Mouse (Mus musculus): ENCODE measurements around the gene Nbea. TPM values are rescaled to one million over a fixed set of nuclear protein-coding genes. Genes with fewer than 3 reads are reported as not detected.

The Nbea gene
- polyA plus RNA-seq, 2 experiments from 2014 or later: 0.16 to 0.25 TPM

DNA sequence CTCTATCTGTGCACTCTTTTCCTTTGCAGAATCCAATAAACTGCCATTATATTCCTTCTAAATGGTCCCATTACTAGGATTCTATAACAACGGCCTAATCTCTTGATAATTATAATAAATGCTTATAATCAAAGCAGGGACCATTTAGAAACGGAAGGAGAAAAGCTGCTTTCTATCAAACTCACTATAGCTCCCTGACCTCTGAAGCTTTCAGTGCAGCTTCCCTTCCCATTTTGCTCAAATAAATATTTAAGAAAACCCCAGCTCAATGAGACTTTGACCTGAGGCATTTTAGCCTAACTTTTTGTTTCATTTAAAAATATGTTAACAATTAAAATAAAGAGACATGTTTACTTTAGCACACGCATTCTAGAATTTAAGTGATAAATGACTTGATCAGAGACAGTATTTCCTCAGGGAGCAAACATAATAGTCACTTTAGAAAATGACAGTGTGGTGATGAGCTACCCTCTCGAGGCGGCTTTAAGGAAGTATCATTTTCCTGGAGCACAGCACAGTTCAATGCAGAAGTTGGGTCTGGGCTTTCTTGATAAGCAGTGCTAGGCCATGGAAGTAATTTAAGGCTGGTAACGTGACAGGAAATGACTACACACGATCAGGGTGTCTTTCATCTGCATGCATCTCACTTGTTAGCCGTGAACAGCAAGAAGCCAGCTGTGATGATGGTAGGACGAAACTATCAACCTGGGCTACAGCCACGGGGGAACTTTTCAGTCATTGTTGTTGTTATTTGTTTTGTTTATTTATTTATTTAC, 354.8 kb downstream of the Nbea start:
- peak; percentile 41 for ATAC-seq

DNA sequence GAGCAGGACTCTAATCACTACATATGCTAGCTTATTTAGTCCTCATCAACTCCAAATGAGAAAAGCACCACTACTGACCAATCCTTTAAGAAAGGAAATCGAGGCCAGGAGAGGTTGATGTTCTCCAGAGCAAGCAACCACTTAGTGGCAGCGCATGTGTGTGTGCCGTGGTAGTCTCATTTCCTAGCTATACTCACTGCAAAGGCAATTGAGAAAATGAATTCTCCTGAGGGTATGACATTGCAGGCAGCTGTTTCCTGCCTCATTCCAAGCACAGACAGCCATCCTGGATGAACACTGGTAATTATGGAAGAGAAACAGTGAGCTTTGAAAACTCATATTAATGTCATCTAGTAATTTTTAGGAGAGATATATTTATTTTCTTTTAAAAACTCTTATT, 358.6 kb downstream of the Nbea start:
- no peak for ATAC-seq

DNA sequence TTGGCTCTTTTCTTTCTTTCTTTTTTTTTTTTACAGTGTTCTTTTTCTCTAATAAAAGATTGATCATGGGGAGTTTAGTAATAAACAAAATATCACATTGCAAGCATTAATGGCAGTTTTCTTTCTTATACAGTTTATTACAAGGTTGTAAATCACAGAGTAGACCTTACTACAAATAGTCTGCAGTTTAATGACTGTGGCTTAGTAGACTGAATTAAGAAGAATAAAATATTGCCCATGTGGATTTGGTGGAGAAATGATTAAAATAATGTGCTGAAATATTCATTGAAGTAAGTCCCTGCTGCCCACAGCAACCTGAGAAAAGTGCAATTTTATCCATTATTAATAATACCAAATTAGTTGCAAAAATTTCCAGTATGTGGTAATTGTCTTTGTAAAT, 363.9 kb downstream of the Nbea start:
- ATAC-seq: no peak

DNA sequence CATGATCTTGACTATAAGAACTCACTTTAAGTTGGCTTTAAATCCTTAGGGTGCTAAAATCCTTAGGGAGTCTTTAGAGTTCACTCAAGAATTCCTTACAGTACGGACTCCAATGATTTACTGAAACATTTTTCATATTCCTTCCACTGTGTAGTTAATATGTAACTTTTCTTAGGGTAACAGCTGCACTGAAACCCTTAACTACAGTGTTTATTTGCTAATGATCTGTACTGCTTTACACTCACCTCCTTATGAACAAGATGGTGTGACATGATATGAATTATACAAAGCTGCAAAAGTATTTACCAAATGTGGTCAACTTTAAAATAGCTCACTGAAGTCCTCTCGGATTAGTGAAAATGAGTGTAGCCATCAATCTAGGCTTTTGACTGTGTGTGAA, 365.4 kb downstream of the Nbea start:
- ATAC-seq: no peak

DNA sequence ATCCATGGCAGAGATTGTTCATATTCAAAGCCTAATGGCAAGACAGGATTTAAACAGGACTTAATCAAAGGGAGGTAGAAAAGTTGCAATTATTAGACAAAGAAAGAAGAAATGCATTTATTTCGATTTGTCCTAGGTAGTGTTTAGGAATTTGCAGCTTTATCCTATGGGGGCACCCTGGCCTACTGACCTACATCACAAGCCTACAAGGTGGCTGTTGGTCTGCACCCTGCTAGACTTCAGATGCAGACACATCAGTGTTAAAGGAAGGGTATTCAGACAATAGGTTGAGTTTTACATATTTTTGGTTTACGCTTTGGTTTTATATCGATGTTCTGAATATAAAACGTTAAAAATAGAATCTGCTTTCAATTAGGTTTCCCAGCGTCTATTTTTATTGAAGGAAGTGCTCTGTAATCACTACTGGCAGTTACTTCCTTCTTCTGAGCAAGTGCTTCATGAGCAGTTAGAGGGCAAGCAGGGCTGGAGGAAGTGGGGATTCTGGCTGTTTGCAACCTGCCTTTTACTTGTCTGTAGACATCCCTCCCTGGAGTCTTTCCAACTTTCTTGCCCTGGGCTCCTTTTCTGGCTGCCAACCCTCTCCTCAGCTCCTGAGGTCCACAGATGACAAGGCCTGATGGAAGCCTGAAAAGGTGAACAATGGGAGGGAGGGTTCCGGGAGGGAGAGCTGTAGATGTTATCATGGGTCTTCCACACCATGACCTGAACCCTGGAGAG, 366.7 kb downstream of the Nbea start:
- no peak for ATAC-seq

DNA sequence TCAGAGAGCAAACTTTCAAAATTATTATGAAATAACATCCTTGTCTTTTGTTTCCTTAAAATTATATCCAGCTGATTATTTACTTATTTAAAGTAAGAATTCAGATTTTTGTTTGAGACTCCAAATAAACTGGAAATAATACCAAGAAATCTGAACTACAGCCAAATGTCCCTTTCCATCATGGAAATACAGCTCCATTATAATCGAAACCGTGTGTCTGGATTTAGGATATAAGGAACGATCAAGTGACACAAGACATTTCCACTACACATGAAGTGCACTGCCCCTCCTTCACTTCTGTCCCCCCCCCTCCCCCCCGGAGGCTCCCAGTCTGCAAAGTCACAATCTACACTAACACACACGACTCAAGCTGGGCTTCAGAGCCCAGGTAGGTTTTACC, 367.4 kb downstream of the Nbea start:
- ATAC-seq: no peak

DNA sequence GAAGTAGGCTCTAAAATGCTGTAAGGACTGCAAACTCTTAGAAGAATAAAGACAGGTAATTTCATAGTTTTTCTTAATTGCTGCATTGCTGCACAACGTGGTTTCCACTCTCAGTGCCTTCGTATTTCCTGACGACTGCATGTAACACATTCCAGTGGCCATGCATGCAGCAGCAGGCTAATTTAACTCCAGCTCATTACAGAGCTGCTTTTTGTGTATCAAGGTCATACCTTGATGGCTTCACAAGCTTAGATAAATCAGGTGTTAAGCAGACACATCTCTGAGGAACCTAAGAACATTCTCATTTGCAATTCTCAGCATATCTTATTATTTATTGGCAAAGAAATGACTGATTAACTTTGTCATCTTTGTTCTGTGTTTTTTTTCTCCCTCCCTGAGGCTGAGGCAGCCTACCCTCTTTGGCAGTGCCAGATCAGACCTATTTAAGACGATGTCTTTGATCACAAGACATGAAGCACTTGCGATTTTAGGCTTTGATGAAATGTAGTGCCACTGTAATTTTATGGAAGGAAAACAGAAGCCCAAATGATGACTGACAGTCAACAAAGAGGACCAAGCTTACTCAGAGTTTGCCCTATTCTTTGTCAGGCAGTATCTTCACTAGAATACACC, 368.4 kb downstream of the Nbea start:
- no peak for ATAC-seq

DNA sequence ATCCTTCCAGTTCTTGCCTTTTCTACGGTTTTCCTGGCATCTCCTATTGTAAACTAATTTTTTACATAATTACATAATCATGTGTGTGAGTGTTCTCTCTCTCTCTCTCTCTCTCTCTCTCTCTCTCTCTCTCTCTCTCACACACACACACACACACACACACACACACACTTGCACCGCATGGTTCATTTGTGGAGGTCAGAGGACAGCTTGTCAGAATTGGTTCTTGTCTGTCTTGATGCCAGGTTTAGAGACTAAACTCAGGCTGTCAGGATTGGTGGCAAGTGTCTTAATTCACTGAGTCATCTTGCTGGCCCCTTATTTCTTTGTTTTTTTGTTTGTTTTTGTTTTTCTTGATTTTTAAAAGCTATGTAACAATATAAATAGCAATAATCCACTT, 388.7 kb downstream of the Nbea start:
- no peak for ATAC-seq

DNA sequence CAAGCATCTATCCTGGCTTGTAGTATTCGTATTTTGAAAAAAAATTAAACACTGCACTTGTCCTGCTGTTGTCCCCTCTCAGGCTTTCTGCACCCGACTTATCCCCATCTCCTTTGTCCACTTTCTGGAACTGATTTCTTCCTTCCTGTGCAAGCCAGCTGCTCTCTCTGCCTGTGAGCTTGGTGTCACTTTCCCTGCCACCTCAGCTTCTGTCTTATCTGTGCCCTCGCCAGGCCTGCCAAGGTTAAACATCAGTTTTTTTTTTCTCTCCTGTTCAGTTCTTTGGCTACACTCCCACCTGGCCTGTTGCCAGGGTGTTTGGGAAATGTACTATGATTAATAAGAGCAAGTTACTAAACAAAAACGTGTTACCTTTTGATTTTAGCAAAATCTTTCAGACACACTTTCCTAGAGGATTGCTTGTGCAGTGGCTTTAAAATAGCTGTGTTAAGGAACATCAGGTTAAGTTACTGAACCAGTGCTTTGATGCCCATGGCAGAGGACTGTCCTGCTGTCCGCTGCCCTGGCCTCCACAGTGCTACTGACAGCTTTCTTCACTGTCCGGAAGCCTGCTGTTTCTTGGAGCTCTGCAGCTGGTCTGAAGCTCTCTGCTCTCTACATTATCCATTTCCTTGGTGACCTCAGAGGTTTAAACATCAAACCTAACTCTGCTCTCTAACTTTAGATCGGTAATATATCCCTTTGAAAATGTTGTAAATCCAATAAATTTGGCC, 389.5 kb downstream of the Nbea start:
- ATAC-seq: no peak

DNA sequence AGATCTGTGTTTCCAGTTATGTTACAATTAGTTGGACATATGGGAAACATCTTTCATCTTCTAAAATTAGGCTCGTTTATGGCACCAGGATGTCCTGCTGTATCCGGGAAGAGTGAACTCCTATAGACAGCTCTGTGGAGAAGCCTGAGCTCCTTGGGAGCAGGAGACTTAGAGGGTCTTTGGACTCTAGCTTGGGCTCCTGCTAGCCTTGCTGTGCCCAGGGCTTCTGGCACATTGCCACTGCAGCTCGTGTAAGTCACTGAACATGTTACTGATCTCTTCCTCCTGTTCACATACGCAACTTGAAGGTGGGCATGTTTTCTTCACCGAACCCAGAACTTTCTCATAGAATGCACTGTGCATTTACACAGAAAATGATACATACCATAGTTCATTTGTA, 391.2 kb downstream of the Nbea start:
- no peak for ATAC-seq

DNA sequence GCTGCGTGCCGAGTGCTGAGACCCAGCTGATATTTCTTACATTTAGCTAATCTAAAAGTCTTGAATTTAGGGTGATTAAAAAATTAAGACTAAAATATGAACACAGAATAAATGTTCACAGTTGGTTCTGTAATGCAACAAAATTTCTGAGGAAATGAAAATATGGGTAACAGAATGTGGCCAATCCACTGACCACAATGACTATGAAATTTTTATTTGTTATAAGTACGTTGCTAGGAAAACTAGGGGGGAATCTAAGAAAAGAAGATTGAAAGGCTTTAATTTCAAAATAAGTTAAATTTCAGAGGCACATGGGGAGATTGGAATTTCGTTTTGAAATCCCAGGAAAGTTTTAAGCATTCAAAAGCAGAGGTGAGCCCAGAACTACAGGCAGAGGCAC, 392.9 kb downstream of the Nbea start:
- no peak for ATAC-seq

DNA sequence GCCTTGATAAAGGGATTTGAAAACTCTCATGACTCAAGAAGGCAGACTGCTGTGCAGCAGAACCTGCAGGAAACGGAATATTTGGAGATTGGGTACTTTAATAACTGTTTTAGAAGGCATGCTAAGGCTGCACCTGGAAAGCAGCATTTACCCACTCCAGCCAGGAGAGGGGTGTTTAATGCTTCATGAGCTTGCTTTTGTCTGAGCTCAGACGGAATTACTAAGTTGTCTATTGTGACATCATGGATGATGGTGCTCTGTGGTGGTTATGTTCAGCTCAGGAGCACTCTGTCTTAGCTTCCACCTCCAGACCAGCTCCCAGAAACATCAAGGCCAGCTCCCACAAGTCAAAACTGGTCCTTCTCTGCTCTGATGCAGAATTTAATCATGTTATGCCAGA, 393.6 kb downstream of the Nbea start:
- no peak for ATAC-seq

DNA sequence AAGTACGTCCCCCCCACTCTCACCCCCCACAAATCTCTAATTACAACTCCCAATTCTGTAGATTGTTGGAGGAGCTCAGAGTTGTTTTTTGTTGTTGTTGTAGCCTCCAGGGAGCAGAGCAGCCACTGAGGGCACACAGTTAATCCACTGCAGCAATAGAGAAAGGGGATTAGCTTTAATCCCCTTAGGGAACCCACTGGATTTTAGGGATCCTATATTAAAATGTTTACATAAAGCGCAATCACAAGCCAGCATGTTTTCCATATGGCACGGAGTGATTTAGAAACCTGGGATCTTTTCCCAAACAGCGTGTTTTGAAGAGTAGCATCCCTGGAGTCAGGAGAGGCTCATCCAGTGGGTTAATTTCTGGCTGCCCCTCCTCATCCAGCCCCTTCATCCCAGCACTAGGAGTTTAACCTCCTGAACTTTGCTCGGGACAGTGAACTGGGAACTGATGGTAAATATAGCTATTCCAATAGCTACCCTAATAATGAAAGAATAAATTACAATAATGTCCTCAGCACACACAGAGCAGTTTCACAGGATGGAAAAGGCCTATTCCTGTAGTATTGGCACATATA, 394.8 kb downstream of the Nbea start:
- ATAC-seq: no peak

DNA sequence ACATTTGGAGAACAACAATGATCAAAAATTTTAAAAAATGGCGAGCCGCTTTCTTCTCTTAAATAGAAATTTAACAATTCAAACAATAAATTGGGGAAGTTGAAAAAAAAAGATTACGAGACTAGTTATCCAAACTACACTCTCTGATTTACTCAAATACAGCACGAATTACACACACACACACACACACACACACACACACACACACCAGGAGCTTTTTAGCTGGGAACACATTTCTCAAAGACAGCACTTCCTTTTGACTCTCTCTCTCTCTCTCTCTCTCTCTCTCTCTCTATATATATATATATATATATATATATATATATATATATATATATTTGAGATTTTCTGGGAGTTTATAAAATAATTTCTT, 395.3 kb downstream of the Nbea start:
- no peak for ATAC-seq

DNA sequence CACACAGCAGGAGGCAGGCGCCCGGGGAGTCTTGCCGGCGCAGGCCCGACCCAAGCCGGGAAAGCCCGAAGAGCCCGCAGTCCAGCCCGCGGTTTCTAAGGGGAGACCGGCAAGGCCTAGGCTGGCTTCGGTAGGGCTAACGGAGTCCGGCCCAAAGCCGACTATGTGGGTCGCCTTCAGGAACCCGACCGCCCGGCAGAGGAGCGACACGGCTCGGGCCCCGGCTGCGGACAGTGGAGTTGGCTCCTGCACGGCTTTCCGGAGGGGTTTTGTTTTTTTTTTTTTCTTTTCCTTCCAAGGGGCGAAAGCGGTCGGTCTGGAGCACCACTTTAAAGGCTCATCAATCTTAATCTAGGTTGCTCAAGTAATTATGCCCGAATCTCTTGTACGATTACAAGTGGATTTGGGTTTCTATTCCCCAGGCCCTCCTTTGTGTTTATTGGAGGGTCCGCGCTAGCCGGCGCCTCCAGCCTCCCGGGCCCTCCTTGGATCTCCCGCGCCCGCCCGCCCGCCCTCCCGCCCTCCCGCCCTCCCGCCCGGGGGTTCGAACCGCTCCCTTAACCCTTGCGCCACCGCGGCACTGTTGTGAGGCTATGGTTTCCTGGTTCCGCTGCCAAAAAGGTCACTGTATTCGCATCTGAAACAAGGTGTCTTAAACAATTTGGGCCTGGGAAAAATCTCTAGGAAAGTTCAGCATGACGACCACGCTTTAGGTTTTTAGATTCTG, 395.9 kb downstream of the Nbea start:
- no peak for ATAC-seq

DNA sequence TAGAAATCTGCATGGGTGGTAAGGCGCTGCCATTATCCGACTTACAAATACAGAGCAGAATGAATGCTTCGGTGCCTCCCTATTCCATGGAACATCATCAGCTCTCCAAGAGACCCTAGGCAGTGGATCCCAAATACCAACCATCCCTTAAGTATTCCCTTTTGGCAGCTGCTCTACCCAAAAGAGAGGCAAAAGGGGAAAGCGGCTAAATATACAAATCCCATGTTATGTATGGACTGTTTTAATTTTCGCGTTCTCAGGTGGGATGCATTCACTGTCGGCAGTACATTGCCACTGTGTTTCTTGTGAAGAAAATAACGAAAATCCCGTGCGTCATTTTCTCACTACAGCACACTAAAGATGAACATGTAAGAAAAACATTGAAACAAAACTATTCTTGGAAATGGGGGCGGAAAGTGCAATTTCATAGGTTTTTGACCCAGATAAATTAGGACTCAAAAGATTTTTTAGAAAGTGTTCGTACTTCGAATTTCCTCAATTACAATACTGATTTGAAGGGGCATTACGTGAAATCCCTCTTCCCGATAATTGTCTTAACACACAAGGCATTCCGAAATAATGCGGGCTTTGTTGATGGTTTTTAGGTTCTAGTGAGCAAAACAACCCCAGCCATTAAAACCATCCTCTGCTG, 396.5 kb downstream of the Nbea start:
- no peak for ATAC-seq

DNA sequence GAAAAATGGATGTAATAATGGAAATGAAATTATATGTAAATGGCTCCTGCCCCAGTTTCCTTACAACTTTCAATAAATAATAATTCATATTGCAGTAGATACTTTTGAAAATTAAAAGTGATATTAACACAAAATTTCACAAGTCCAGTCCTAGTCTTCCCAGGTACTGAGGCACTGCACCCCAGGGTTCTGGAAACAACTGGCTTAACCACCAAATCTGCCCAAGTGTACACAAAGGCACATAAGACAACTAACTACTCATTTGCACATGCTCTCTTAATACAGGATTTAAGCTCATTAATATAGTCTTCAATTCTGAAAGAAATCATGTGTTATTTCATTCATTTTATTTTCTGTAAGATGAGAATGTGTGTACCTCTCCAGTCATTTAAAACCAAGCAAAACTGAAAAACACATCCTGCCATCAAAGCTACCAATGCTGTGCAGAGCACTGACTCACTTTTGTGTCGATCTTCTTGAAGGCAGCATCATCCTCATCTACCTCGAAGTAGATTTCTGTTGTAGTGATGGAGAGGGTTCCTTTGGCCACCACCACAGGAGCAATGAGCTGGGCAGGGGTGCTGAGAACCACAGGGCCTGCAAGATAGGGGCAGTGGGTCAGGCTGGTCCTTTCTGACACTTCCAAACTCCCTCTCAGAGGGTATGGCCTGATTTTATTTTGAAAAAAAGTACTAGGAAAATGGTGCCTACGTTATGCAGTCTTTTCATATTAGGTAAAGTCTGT, 397.3 kb downstream of the Nbea start:
- ATAC-seq: no peak

DNA sequence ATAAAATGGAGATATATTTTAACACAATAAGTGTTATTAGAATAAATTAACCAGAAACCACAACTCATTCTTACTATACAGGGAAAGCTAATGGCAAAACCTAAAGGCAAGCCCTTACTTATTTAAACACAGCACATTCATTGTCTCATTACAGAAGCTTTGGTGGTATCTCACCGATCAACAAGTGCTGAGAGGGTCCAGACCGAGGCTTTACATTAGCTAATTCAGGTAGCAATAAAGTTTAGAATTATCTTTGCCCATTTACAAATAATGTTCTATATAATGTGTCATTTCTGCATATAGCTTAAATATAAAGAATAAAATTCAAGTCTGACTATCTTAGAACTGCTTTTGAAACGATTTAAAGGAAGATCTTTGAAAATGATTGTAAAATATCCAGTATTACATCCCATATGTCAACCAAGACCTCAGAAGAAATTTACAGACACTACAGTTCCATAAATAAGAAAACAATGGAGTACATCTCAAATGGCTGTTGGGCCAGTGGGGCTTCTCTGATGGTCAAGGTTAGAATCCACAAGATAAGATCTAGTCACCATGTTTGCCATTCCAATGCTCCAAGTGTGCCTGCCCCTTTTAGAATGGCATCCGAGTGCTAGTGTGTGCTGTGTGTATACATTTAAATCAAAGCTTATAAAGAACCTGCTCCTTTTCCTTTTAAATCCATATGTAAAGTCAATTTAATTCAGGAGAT, 398.1 kb downstream of the Nbea start:
- no peak for ATAC-seq

DNA sequence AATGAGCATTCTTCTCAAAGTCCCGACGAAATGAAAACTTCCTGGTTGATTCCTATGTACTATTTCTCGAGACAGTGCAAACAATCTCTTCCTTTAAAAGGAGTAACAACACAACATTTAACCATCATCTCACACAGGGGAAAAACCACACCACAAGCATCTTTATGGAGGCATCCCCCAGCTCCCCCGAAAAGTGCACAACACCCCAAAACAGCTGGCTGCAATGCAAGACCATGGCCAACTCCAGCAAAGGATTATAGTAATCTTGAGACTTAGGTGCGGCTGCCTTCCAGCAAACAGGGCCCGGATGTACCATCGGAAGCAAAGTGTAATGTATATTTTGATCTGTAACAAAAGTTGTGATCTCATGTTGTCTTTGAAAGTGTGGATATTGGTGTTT, 399.4 kb downstream of the Nbea start:
- no peak for ATAC-seq
